ENCODE assay signal across 25 mouse cellular contexts in the genomic region with DNA sequence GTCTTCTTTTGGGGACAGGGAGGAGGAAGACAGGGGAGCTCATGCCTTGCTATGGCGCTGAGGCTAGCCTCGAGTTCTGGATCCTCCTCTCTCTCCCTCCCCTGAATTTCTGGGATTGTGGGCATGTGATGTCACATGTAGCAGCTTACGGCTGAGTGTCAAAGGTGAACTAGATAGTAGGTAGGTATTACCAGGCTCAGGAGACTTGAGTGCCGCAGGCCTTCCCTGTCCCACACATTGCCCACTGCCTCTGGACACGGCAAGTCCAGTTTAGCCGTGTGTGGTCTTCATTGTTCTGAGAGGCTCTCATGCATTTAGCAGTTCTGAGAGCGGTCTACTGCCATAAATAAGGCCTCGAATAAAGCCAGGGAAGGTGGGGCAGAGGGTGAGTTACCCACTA. TPM values are rescaled to one million over a fixed set of nuclear protein-coding genes. Genes with fewer than 3 reads are reported as not detected.
DNase-seq lines count a peak whose midpoint lies in the region; TF ChIP-seq lines count a peak whose summit lies in the region.
"Had no signal": no experiment of that assay in that cellular context is flagged by ENCODE, and none has a peak within 500 bp of the region (broad histone marks: within the 10 kb centered on the region; RNA-seq: fewer than 3 reads in every experiment).

No protein-coding gene starts in this region.

- DNase-seq in cerebellum, adult 11-12 months = peak; percentile 23
- no peak for DNase-seq in cerebellum, postnatal 4 days (ENCODE audit: low spot score in 2 of 2)
- peak; percentile 19 for DNase-seq in cerebellum, adult 9-11 months
- DNase-seq in cerebellum, adult 11 months = no peak
- peak; percentile 66 for DNase-seq in heart, embryonic 10.5 days (ENCODE audit: low spot score)
- DNase-seq in heart, adult 2 months = no peak
- DNase-seq in ovary, adult 18-20 months (ENCODE audit: low spot score) = peak; percentile 5
- no peak for DNase-seq in ovary, postnatal 10 days (ENCODE audit: low spot score)
- DNase-seq: adrenal gland, adult 8-10 months; adrenal gland, postnatal 14 days; adrenal gland, postnatal 36 days; B cell, adult 2 months; cerebellum, adult 2 months; cerebellum, postnatal 10 days; cerebellum, postnatal 36 days; forebrain, postnatal 0 days had no signal

- H3K4me1 ChIP-seq in heart, embryonic 10.5 days = peaks cover 14% of the 10 kb centered on the region
- peaks cover 3% of the 10 kb centered on the region for H3K4me1 ChIP-seq in heart, adult 2 months (ENCODE audit: control insufficient read depth, insufficient read depth, low read length)

- H3K9ac ChIP-seq in heart, adult 2 months (ENCODE audit: low read depth, low read length) = no peak overlapping the region
- H3K9ac ChIP-seq: embryonic facial prominence, embryonic 12.5 days; forebrain, embryonic 13.5 days; forebrain, embryonic 15.5 days; forebrain, postnatal 0 days had no signal

- peaks cover 5% of the 10 kb centered on the region; the same call in 1 of the 2 replicates for H3K27me3 ChIP-seq in heart, embryonic 10.5 days (ENCODE audit: insufficient read depth, poor library complexity, severe bottlenecking)
- no peaks in the 10 kb centered on the region for H3K27me3 ChIP-seq in heart, adult 2 months (ENCODE audit: control insufficient read depth, insufficient read depth, low read length)
- H3K27me3 ChIP-seq: CH12.LX; embryonic facial prominence, embryonic 12.5 days; forebrain, embryonic 13.5 days; forebrain, embryonic 15.5 days had no signal

- intact Hi-C loops in heart, adult 2 months (cut with DNase I) = no loop called here

- no peak for TF ChIP-seq CTCF in heart, adult 2 months (IDR thresholded peaks at IDR 0.05)

- H3K27ac ChIP-seq in heart, embryonic 10.5 days = no peak overlapping the region
- no peak overlapping the region for H3K27ac ChIP-seq in heart, adult 2 months
- H3K27ac ChIP-seq: embryonic facial prominence, embryonic 10.5 days; embryonic facial prominence, embryonic 12.5 days; forebrain, embryonic 13.5 days; forebrain, embryonic 15.5 days had no signal

- no peaks in the 10 kb centered on the region for H3K9me3 ChIP-seq in heart, embryonic 10.5 days
- H3K9me3 ChIP-seq: embryonic facial prominence, embryonic 10.5 days; embryonic facial prominence, embryonic 12.5 days; forebrain, embryonic 13.5 days; forebrain, embryonic 15.5 days; G1E had no signal

- no peak overlapping the region for H3K4me3 ChIP-seq in heart, embryonic 10.5 days
- H3K4me3 ChIP-seq in heart, adult 2 months = no peak overlapping the region
- H3K4me3 ChIP-seq: embryonic facial prominence, embryonic 10.5 days; embryonic facial prominence, embryonic 12.5 days; forebrain, embryonic 13.5 days; forebrain, embryonic 15.5 days had no signal

- WGBS in heart, embryonic 10.5 days = 74% methylated on average over 8 of the region's 8 CpGs
- 80% methylated on average over 8 of the region's 8 CpGs for WGBS in heart, adult 2 months

- H3K79me2 ChIP-seq in heart, adult 2 months (replicated peaks; ENCODE audit: control insufficient read depth, insufficient read depth, low read length) = no peaks in the 10 kb centered on the region

- TF ChIP-seq EP300 in heart, adult 2 months (IDR thresholded peaks at IDR 0.05; ENCODE audit: insufficient read depth, low read depth, low read length) = no peak

- no peaks in the 10 kb centered on the region for H3K36me3 ChIP-seq in heart, embryonic 10.5 days
- no peaks in the 10 kb centered on the region for H3K36me3 ChIP-seq in heart, adult 2 months (ENCODE audit: control insufficient read depth, insufficient read depth, low read length)
- H3K36me3 ChIP-seq: embryonic facial prominence, embryonic 10.5 days; embryonic facial prominence, embryonic 12.5 days; forebrain, embryonic 15.5 days; G1E had no signal

- no peak for TF ChIP-seq POLR2A in heart, adult 2 months (IDR thresholded peaks at IDR 0.05; ENCODE audit: insufficient read depth, low read depth, low read length)

RNA-seq across cellular contexts. Expression of a gene that starts 5.3 kb away (rescaled TPM):
- 313 and 314 TPM in 2 replicates for polyA plus RNA-seq in heart, embryonic 10.5 days (2016; fragmentation: Nextera tagmentation; extraction: Ambion mirVana)
- 100 to 1,000 TPM; 196 to 213 TPM for total RNA-seq in heart, adult 2 months (2021)
- polyA plus RNA-seq in heart, adult 2 months (2012; rRNA removed) = 307 and 331 TPM in 2 replicates

RNA-seq across cellular contexts. Expression of a gene that starts 17.1 kb away (rescaled TPM):
- 109 and 151 TPM in 2 replicates for polyA plus RNA-seq in heart, embryonic 10.5 days (2016; fragmentation: Nextera tagmentation; extraction: Ambion mirVana)
- total RNA-seq in heart, adult 2 months (2021) = 10 to 100 TPM; 83.4 to 86.9 TPM
- 118 and 119 TPM in 2 replicates for polyA plus RNA-seq in heart, adult 2 months (2012; rRNA removed)

RNA-seq across cellular contexts. Expression of a gene that starts 19.9 kb away (rescaled TPM):
- 0.74 and 1.8 TPM in 2 replicates for polyA plus RNA-seq in heart, embryonic 10.5 days (2016; fragmentation: Nextera tagmentation; extraction: Ambion mirVana)
- total RNA-seq in heart, adult 2 months (2021) = under 1 TPM in 1 of 2 experiments, not detected in 1; 0.66 TPM
- polyA plus RNA-seq in heart, adult 2 months (2012; rRNA removed) = 0.23 and 0.32 TPM in 2 replicates
- polyA plus RNA-seq: G1E had no signal

RNA-seq across cellular contexts. Expression of a gene that starts 34.4 kb away (rescaled TPM):
- polyA plus RNA-seq in heart, embryonic 10.5 days (2016; fragmentation: Nextera tagmentation; extraction: Ambion mirVana) = 1.7 and 3.6 TPM in 2 replicates
- total RNA-seq in heart, adult 2 months (2021) = 1 to 10 TPM; 3.8 to 3.9 TPM
- polyA plus RNA-seq in heart, adult 2 months (2012; rRNA removed) = 7.7 and 8.3 TPM in 2 replicates
- total RNA-seq: CH12.LX had no signal
- polyA plus RNA-seq: activated CD4-positive, CD25-positive, alpha-beta regulatory T cell, adult 4 months; CD4-positive, CD25-positive, alpha-beta regulatory T cell, adult 4 months had no signal

RNA-seq across cellular contexts. Expression of a gene that starts 47.1 kb away (rescaled TPM):
- 88.9 and 128 TPM in 2 replicates for polyA plus RNA-seq in heart, embryonic 10.5 days (2016; fragmentation: Nextera tagmentation; extraction: Ambion mirVana)
- 10 to 100 TPM in 1 of 2 experiments, under 1 TPM in 1; 0.42 to 10.3 TPM for total RNA-seq in heart, adult 2 months (2021)
- polyA plus RNA-seq in heart, adult 2 months (2012; rRNA removed) = 0.91 and 4.4 TPM in 2 replicates
- polyA plus RNA-seq: CD4-positive, CD25-positive, alpha-beta regulatory T cell, adult 4 months; Patski had no signal

Comparison
In these comparisons a context has a peak if more than half of its experiments do, and no peak if none do; other contexts are left out.
1. DNase-seq: peak in cerebellum, adult 11-12 months (single experiment), cerebellum, adult 9-11 months (single experiment), heart, embryonic 10.5 days (single experiment) and ovary, adult 18-20 months (single experiment); none in cerebellum, postnatal 4 days (0 of 2), cerebellum, adult 11 months (single experiment), heart, adult 2 months (0 of 2) and ovary, postnatal 10 days (single experiment).